Mouse (Mus musculus): ENCODE data around the gene Tbc1d8.

The Tbc1d8 gene

DNA sequence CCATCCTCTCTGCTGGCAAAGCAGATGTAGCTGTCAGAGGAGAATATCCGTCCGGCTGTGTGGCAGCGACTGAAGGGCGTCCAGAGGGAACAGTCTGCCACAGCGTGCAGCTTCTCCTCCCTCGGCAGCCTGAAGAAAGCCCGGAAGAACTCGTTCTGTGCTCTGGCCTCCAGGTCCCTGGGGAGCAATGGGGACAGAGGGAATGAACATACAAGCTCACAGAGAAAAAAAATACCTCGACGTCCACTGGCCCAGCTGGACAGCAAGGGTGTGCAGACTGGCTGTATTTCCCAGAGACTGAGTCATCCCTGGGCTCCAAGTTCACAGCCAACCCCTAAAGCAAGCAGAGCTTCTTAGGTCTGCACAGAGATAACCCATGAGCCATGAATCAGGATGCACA, 84.5 kb downstream of the Tbc1d8 start:
- DNase-seq (ENCODE audit: low spot score in 2 of 2), result no peak

DNA sequence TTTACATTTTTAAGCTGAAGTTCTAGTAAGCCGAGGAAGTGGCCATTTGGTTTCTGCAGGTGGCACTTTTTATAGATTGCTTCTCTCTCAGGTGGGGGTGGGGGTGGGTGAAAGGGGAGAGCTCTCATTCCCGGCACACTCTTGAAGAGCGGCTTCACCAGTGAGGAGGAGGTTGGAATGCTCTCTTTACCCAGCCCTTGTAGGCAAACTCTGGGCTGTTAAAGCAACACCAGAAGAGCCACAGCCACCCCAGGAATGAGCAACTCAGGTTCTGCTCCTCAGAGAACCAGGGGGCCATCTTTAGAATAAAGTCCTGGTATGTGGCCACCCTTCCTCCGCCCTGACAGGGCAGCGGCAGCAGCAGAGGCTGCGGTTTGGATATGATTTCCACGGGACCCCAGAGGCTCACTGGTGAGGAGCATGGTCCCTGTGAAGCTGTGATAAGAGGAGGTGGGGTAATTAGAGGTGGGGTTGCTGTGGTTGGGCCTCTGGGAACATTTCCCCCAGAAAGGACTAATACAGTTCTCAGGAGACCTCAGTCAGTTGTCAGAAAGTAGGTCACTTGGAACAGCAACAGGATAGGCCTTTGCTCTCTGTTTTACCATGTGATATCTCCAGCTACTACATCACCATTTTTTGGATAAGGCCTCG, 85.2 kb downstream of the Tbc1d8 start:
- no peak for DNase-seq (ENCODE audit: low spot score in 2 of 2)

DNA sequence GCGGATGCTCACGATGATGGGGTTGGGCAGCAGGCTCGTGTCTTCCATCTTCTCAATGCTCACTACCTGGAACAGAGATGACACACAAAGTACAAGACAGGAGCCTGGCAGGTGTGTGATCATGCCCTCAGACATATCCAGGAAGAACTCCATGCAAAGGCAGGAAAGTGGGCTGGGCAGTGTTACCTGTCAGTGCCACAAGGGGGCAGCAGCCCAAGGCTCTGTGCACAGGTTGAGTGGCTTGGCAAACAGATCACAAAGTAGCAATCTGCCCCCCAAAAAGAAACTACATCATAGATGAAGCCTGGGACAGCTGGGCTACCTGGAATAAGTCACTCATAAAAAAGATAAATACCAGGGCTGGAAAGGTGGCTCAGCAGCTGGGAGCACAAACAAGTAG, 86.4 kb downstream of the Tbc1d8 start:
- DNase-seq (ENCODE audit: low spot score in 2 of 2), result peak; percentile 44 to 64

DNA sequence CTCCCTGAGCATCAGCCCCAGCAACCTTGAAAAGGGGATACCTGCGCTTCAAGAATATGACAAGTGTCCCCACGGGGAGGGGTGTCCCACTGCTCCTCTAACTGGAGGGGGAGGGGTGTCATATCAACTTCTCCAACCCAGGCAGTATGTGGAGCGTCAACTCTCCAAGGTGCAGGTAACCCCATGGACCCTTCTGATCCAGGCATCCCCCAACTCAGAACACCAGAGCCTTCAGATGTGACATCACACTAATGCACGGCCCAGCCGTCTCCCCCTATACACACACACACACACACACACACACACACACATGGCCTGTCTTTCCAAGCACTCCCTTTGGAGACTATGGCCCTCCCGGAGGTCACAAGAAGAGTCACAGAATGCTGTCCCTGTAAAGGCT, 86.9 kb downstream of the Tbc1d8 start:
- no peak for DNase-seq (ENCODE audit: low spot score in 2 of 2)

DNA sequence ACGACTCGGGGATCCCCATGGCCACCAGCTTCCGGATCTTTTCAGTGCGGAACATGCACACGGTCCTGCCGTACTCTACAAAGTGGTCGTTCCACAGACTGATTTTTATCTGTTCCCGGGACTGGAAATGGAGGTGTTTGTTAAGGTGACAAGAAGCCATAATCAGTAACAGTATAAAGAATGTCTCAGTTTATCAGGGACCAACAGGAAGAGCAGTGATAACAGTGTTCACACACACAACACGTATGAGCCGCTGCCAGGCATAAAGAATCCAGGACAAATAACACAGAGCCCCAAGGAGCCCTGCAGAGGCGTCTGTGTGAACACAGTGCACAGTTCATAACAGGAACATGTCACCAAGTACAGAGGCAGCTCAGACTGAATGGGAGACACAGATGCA, 89.2 kb downstream of the Tbc1d8 start:
- DNase-seq (ENCODE audit: low spot score in 2 of 2), result no peak

DNA sequence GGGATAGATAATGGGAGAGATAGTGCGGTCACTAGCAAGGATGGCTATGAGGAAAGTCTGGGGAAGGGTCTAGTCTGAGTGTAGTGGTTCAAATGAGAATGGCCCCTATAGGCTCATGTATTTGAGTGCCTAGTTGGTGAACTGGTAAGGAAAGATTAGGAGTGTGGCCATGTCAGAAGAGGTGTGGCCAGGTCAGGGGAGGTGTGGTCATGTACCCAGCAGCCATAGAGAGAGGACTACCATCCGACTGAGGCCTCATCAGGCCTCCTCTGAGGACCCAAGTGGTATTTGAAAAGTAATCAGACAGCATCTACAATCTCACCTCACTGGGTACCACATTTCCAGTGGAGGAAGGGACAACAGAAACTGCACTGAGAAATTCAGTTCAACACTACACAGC, 90.4 kb downstream of the Tbc1d8 start:
- no peak for DNase-seq (ENCODE audit: low spot score in 2 of 2)

DNA sequence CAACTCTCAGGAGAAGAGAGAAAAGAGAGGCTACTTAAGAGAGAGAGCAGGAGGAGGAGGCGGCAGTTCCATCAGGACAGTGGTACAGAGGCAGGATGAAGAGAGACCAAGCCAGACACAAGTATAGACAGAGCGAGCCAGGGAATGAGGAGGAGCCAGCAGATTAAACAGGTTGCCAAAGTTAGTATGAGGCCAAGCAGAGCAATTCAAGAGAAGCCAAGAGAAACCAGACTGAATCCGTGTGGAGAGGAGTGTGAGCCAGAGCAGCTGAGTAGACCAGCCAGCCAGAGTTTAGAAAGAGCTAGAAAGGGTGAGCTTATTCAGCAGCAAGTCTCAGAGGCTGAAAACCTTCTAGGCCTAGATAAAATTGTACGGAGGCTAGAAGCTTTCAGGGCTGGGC, 91.1 kb downstream of the Tbc1d8 start:
- DNase-seq (ENCODE audit: low spot score in 2 of 2), result no peak

DNA sequence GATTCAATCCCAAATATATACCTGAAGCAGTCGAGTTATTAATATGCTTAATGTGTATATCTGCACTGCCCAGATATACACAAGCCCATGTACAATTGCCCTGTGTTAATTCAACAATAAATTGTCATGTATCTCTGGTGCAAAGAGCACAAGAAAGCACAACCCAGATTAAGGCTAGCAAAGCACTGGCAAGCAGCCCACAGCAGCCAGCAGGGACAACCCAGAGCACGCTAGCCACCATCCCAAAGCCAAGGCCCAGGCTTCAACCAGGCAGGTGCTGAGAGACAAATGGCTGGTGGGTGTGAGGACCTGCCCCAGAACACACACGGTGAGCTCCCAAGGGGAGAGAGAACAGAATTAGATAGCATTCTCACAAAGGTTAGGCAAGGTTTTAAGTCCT, 92.1 kb downstream of the Tbc1d8 start:
- no peak for DNase-seq (ENCODE audit: low spot score in 2 of 2)

DNA sequence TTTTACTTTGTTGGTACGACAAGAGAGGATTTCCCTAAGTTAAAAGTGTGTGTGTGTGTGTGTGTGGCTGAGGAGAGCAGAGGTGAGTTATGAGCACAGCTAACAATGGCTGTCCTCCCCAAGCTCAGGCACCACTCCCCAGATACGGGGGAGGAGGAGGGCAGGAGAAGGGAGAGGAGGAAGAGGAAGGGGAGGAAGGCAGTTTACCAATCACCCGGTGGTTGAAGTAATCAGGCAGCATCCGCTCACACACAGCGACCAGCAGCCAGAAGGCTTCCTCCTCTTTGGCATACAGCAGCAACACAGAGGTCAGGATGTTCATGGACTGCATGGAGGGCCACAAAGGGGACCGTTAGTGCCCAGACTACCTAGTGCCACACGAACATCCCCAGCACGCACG, 93.6 kb downstream of the Tbc1d8 start:
- DNase-seq (ENCODE audit: low spot score in 2 of 2), result no peak

DNA sequence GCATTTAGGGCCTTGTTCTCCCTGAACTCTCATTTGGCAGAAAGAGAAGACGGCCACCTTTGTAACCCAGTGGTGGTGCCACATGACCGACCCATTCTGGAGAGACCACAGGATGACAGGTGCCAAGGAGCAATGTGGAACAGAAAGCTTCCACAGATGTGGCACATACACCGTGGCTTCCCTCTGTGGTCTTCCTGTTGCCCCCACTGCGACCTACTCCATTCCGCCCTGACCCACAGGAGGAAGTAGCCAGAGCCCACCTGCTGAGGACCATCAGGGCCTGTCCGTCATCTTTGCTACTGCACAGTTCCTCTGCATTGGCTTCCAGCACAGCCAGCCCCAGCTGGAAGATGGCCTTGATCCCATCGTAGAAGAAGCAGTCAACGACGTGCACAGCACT, 97.5 kb downstream of the Tbc1d8 start:
- DNase-seq (ENCODE audit: low spot score in 2 of 2), result no peak

DNA sequence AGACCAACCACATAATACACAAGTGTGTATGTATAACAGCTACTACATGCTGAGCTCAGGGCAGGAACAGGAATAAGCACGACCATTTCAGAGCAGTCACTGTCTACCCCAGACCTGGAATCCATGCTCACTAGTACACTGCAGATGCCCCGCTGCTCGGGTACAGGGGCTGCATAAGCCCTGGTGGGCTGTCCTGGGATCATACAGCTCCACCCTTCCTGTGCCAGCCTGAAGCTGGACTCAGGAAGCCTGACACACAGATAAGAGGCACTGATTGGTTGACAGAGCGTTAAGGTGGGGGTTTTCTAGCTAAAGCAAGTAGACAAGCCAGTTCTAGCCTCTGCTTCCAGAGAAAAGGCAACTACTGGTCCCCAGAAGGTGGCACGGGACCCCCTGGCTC, 99.5 kb downstream of the Tbc1d8 start:
- DNase-seq (ENCODE audit: low spot score in 2 of 2), result no peak

DNA sequence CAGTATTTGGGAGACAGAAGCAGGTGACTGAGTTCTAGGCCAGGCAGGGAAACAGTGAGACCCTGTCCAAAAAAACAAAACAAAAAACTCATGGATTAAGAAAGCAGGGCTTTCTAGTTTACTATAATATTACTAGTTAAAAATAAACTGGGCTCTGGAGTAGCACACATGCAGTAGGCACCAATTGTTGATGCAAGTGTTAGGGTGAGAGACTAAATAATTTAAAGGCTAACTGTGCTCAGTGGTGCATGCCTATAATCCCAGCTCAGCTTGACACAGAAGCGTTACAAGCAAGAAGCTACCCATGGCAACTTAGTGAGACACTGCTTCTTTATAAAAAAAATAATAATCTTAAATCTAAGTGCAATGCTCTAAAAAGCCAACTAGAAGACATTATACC, 100.0 kb downstream of the Tbc1d8 start:
- DNase-seq (ENCODE audit: low spot score in 2 of 2), result no peak

DNA sequence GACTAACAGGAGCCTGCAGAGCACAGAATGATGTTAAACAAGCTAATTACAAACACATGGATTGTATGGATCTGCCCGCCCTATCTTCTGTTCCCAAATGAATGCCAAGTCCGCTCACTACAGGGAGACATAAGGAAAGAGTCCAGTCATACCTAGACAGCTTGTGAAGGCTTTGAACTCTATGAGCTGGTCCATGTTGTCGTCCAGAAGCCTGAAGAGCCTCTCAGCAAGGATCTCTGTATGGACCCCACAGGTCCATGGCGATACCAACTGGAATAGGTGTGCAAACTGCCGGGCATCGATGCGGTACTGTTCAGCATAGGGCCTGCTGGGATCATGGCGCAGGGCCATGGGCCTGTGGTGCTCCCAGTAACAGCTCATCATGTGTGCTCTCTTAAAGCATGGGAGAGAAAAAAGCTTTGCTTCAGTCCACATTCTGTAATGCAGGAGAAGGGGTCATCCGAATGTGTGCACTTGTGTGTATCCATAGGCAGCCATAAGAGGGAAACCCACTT, 101.8 kb downstream of the Tbc1d8 start:
- no peak for DNase-seq (ENCODE audit: low spot score in 2 of 2)

DNA sequence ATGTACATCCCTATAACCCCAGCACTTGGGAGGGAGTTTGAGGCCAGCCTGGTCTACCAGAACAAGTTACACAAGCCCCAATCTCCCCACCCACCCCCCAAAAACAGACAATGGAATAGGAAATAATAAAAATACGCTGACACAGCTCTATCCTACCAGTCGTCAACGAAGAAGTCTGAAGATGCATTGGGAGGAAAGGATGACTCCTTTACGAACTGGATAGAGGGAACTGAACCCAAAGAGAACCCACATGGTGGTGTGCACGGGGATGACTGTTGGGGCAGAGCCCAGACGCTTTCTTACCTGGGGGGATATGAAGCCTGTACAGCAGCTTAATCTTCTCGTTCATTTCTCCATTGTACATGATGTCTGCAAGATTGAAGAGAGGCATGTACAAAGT, 102.4 kb downstream of the Tbc1d8 start:
- no peak for DNase-seq (ENCODE audit: low spot score in 2 of 2)

DNA sequence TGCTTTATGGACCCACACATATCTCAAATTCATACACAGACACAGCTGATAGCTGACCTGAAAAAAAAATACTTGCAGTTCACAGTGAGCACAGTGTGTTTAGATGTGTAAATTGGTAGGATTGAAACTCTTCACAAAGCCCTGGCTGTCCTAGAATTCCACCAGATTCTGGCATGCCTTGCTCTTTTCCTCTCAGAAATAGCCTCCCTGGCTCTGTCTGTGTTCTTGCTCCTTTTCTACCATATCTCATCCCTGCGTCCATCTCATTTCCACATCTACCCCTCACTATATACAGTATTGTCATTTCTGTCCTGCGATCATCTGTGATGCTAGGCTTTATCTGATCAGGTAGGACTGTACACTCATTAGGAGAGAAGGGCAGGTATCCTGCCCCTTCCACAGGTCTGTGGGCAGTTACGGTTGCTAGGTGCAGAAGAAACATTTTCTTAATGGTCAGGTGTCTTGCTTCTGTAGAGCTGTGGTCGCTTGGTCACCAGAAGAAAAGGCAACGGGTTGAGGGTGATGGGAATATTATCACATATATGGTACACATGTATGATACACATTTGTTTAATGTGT, 104.2 kb downstream of the Tbc1d8 start:
- no peak for DNase-seq (ENCODE audit: low spot score in 2 of 2)

DNA sequence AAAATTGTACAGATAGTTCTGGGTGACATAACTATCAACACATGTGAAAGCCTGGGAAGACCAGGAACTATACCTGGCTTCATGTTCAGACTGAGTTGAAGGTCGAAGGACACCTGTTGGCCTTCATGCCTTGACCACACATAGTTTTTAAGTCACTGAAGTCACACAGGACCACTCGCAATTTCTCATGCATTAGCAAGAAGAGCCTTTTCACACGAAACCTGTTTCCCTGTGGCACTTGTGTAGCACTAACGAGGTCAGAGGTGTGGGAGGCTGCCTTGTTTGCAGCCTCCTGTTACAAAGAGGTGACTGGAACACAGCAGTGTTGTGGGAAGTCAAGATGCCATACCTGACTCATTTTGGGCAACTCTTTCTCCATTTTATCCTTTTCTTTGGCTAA, 105.2 kb downstream of the Tbc1d8 start:
- no peak for DNase-seq (ENCODE audit: low spot score in 2 of 2)

DNA sequence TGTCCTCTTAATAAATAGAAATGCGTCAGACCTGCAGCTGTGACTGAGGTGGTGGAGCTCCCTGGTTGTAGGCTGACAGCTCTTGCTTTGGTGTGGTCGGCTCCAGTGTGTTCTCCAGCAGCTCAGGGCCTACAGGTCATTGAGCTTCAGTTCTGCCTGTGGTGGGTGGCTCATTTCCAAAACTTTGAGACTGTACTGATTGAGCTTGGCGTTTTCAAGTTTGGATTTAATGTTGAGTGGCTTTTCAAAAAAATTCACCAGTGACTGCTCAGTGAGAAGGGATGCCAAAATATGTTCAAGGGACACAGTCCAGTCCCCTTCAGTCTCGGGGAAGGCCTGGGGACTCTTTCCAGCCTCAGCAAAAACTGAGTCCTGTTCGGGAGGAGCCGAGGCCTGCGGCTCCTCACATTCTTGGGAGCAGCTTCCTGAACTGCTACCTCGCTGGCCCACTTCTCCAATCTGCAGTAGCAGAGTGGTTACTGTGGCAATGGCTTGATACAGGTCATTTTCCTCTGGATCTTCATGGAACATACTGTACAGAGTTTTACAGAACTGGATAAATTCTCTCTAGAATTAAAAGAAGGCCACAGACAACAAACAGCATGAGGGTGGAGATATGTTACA, 106.2 kb downstream of the Tbc1d8 start:
- DNase-seq (ENCODE audit: low spot score in 2 of 2), result no peak

DNA sequence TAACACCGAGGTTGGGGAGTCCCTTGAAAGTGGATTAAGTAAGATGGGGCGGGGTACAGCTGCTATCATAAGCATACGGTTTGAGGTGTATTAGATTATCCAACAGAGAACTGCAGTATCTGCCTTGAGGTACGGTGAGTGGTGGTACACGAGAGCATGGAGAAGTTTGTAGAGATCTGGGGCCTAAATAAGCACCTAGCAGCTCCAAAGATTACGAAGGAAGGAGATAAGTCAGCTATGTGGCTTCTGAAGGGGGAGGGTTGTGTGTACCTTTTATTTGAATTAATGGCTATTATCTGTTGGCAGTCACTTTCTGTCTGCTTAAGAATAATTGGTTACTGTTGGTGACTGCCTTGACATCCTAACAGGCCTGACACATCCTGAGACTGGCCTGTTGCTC, 108.1 kb downstream of the Tbc1d8 start:
- DNase-seq (ENCODE audit: low spot score in 2 of 2), result no peak

DNA sequence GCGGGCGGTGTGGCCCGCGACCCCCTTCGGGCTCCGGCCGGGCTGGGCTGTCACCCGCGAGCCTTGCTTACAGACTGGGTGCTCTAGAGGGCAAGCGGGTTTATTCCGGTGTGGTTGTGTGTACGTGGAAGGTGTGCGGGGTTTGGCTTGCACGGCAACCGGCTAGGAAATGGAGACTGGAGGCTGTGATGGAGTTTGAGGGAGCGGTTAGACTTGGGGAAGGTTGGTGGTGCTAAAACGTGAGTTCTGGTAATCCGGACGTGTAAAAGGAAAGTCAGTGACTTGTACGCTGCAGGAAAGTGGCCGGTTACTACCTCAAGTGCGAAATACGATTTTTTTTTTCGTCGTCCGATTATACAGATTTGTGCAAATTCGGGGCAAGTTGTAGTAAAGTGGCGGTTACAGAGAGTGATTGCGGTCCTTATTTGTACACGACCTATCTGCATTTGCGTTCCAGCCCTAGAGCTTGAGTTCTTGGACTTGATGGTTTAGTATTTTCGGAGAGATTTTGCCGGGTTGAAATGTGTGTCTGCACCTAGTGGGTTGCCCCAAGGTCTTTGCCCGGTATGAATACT, 110.2 kb downstream of the Tbc1d8 start:
- peak in 1 of 2 experiments; percentile 23 for DNase-seq (ENCODE audit: low spot score in 2 of 2)

DNA sequence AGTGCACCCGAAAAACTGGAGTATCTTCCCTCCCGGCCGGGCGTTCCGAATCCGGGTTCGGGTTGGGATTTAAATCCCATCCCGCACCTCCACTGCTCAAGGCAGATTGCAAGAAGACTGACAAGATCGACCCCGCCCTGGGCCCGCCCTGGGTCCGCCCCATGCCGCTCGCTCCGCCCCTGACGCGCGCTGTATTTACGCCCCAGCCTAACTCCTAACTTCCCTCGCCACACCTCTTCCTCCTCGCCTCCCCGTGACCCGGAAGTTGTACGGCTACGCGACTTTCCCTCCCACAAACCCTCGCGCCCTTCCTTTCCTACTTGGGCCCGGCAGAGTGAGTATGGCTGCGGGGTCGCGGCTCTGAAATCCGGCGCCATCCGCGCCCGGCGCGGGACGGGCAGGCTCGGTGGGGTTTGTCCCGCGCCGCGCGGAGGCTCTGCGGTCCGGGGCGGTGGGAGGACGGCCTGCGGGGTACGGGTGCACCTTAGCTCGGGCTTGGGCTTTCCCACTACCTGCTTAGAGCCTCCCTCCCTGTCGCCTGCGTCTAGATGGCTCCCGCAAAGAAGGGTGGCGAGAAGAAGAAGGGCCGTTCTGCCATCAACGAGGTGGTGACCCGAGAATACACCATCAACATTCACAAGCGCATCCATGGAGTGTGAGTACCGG, 110.8 kb downstream of the Tbc1d8 start, which contains the start of gene Rpl31:
Rpl31 (plus strand) TSS at position 242 of the 666 bp plus-strand sequence.
- DNase-seq (ENCODE audit: low spot score in 2 of 2), result peak; percentile 98

DNA sequence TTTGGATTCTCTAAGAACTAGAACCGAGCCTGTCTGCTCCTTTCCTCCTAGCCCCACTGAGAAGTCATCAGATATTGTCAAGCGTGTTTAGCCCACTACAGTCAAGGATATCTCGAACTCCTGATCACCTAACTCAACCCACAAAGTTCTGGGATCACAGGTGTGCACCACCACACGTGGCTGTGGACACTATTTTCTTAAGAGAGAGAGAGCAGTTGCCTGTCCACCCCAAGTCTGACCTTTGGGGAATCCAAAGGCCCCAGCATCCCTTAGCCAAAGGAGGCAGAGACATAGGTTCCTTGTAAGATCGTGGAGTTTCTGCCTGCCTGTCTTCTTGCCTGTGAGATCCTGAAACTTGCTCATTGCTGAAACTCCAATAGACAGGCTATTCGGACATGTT, 111.5 kb downstream of the Tbc1d8 start:
- no peak for DNase-seq (ENCODE audit: low spot score in 2 of 2)

DNA sequence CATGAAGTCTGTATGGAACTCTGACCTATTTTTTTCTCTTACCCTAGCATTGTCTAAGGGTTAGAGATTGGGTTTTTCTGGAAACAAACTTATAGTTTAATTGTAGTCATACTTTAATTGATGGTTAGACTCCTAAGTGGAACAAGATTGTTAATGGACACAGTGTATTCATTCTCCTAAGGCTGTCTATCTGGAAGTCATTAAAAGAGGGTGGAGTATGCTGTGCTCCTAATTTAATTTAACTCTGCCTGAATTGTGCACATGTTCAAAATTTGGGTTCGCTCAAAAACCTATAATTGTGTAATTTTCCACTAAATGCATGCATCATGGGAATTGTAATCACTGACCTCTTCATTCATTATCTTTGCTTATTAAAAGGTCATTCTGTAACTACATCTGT, 113.0 kb downstream of the Tbc1d8 start:
- no peak for DNase-seq (ENCODE audit: low spot score in 2 of 2)

Measured in right cerebral cortex, postnatal 36 days (tissue).